Mouse (Mus musculus) hindbrain, postnatal 0 days (tissue): ENCODE data around the gene Mlycd. TPM values are rescaled to one million over a fixed set of nuclear protein-coding genes. Genes with fewer than 3 reads are reported as not detected.
"Not testable (repeated sequence)": the region's sequence is repeated elsewhere in the genome, so short reads cannot be mapped to it uniquely, and the experiment has no call there.

ENCODE experiments used
- ATAC-seq: fragments of 200-750 bp; cut with Nextera tagmentation; 2 replicates; pipeline ENCODE4 v1.8.0; 2017; ENCODE audit warnings: mild to moderate bottlenecking, moderate TSS enrichment, moderate library complexity
- DNase-seq: peaks from one replicate; pipeline ENCODE4 v3.0.0-alpha.2; 2015; ENCODE audit warnings: low spot score
- H3K27ac ChIP-seq: fragments of 300-500 bp; sonication (generic); 2 replicates; pipeline ENCODE4 v1.5.1; 2014; ENCODE audit warnings: mild to moderate bottlenecking
- H3K27me3 ChIP-seq: fragments of 300-500 bp; sonication (generic); 2 replicates; pipeline ENCODE4 v1.6.1; 2014; ENCODE audit warnings: low read length, mixed read lengths; ENCODE audit not compliant: insufficient read depth
- H3K36me3 ChIP-seq: fragments of 300-500 bp; sonication (generic); 2 replicates; pipeline ENCODE4 v1.6.1; 2014; ENCODE audit warnings: low read length, mixed read lengths; ENCODE audit not compliant: insufficient read depth
- H3K4me1 ChIP-seq: fragments of 300-500 bp; sonication (generic); 2 replicates; pipeline ENCODE4 v1.6.1; 2014; ENCODE audit warnings: antibody characterized with exemption, low read length, mixed read lengths; ENCODE audit not compliant: insufficient read depth
- H3K4me2 ChIP-seq: fragments of 300-500 bp; sonication (generic); 2 replicates; pipeline ENCODE4 v1.6.1; 2014; ENCODE audit warnings: low read depth, mild to moderate bottlenecking, low read length, moderate library complexity, mixed read lengths
- H3K4me3 ChIP-seq: fragments of 300-500 bp; sonication (generic); 2 replicates; pipeline ENCODE4 v1.5.1; 2014; ENCODE audit warnings: low read length
- H3K9ac ChIP-seq: fragments of 300-500 bp; sonication (generic); replicated peaks from 2 replicates; pipeline ENCODE4 v1.6.1; 2014; ENCODE audit warnings: mild to moderate bottlenecking, low read length, moderate library complexity, mixed read lengths
- H3K9me3 ChIP-seq: fragments of 300-500 bp; sonication (generic); 2 replicates; pipeline ENCODE4 v1.6.1; 2016; ENCODE audit warnings: low read length, mixed read lengths
- CTCF ChIP-seq: IDR thresholded peaks from 2 replicates; pipeline ENCODE4 v1.5.1; 2016; ENCODE audit warnings: antibody characterized with exemption, control low read depth, low read depth
- WGBS: fragments of 180-500 bp; shearing (Covaris S2); extraction: QIAGEN DNeasy Blood & Tissue Kit; methylation state at CpG from one replicate; pipeline ENCODE4 v1.1.7; 2014; 5-methylcytosine and 5-hydroxymethylcytosine counted together
- polyA plus RNA-seq: library from polyadenylated mRNA; unstranded; fragments of >200 nt; fragmentation: Nextera tagmentation; extraction: Ambion mirVana; gene quantifications from 2 replicates; pipeline ENCODE4 v1.2.1, GENCODE M21; 2015
- total RNA-seq: library from RNA; depleted of rRNA; stranded (reverse); fragments of >200 nt; gene quantifications from 2 replicates; pipeline ENCODE4 v1.2.3, GENCODE M21; 2014

The Mlycd gene
- total and polyA plus RNA-seq, 2 experiments from 2014 or later: 20.0 to 37.2 TPM

DNA sequence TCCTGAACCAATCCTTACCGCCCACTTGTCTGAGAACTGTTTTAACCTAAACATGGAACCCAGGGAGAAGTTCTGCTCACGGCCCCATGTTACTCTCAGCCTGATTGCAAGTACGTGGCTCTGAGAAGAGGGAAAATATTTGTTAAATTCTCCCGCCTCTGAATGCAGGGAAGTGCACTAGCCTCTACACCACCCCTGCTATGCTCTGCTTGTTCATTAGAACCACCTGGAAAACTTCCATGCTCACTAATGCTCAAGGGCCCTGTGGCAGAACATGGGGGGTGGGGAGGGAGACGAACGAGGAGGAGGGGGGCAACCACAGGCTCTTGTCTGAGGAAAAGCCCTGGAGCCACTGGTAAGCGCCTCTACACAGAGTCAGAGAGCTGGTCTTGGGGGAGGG lies 36.5 kb upstream of the Mlycd start:
- H3K27me3 ChIP-seq: 0 out of 2 replicates have a peak, but pooled peaks cover 3% of the 10 kb centered on the region
- H3K4me1 ChIP-seq: no peaks in the 10 kb centered on the region
- no peak overlapping the region for H3K4me2 ChIP-seq
- no peak overlapping the region for H3K27ac ChIP-seq
- no peaks in the 10 kb centered on the region for H3K36me3 ChIP-seq
- ATAC-seq (no peak), DNase-seq (no peak)
- no peaks in the 10 kb centered on the region for H3K9me3 ChIP-seq
- no peak overlapping the region for H3K4me3 ChIP-seq
- 84% methylated on average over 7 of the region's 7 CpGs for WGBS
- no peak overlapping the region for H3K9ac ChIP-seq
- TF ChIP-seq CTCF: no peak

DNA sequence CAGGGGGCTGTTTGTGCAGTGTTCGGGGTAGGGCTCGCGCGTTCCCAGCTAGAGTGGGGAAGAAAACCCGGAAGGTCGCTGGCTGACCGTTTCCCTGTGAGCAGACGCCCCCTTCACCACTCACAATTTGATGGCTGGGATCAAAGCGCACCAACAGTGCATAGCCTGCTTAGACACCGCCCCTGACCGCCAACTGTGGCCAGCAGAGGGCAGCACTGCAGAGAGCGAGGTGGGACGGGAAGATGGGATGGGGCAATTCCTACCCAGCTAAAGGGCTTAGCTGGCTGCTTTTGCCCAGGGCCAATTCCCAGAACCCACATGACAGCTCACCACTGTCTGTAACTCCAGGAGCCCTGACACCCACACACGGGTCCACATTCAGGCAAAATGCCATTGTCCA lies 35.8 kb upstream of the Mlycd start:
- Histone ChIP-seq H3K4me2 (no peak overlapping the region), H3K9ac (no peak overlapping the region), H3K27me3 (0 out of 2 replicates have a peak, but pooled peaks cover 3% of the 10 kb centered on the region), H3K4me1 (no peaks in the 10 kb centered on the region), H3K36me3 (no peaks in the 10 kb centered on the region), H3K9me3 (no peaks in the 10 kb centered on the region), H3K27ac (no peak overlapping the region), H3K4me3 (no peak overlapping the region)
- ATAC-seq (no peak), DNase-seq (no peak)
- TF ChIP-seq CTCF: peak; percentile 73
- 47% methylated on average over 14 of the region's 14 CpGs for WGBS

DNA sequence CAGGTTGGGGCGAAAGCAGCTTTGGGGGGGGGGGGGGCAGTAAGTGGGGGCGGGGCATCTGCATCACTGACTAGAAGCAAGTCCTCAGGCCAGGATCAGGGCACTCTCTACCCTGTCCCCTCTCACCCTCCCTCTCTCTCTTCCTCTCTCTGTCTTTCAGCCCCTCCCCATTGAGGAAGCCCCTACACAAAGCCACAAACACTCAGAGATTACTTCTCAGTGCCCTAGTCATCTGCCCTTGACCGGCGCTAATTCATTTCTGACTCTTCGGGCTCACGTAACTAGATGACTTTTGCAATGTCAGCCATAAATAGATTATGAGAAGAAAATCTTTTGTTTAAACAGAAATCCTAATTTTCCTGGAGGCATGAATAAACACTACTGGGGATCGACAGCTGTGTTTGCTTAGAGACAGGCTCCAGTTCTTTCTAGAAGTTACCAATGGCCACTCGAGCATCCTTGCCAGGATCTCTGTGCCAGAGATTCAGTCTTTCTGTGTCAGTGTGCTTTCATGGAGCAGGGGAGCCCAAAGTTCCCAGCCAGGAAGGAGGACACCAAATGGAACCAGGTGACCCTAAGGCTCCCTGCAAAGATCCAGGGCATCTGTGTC lies 33.9 kb upstream of the Mlycd start:
- no peak for ATAC-seq
- no peaks in the 10 kb centered on the region for H3K9me3 ChIP-seq
- H3K4me2 ChIP-seq: no peak overlapping the region
- 0 out of 2 replicates have a peak, but pooled peaks cover 3% of the 10 kb centered on the region for H3K27me3 ChIP-seq
- H3K4me1 ChIP-seq: no peaks in the 10 kb centered on the region
- TF ChIP-seq CTCF: no peak
- no peaks in the 10 kb centered on the region for H3K36me3 ChIP-seq
- H3K4me3 ChIP-seq: no peak overlapping the region
- H3K27ac ChIP-seq: no peak overlapping the region
- WGBS: 64% methylated on average over 7 of the region's 8 CpGs
- no peak overlapping the region for H3K9ac ChIP-seq
- no peak for DNase-seq

DNA sequence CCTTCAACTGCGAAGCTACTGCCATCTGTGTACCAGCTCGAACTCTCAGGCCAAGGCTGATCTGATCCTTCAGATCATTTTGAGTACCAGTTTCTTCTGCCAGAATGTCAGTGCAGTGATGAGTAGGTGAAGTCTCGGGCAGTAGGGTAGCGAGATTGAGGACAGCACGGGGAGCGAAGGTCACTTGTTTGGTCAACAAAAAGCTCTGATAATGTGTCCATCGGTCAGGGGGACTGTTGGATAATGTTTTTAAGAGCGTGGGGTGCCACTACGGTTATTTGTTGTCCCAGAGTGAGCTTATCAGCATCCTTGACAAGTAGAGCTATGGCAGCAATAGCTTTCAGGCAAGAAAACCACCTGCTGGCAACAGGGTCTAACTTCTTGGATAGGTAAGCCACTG lies 20.0 kb upstream of the Mlycd start:
- not testable (repeated sequence) for ATAC-seq, H3K27ac ChIP-seq, DNase-seq, H3K4me3 ChIP-seq, H3K36me3 ChIP-seq, H3K9ac ChIP-seq, H3K27me3 ChIP-seq, H3K9me3 ChIP-seq, H3K4me1 ChIP-seq, H3K4me2 ChIP-seq
- 89% methylated on average over 9 of the region's 9 CpGs for WGBS

DNA sequence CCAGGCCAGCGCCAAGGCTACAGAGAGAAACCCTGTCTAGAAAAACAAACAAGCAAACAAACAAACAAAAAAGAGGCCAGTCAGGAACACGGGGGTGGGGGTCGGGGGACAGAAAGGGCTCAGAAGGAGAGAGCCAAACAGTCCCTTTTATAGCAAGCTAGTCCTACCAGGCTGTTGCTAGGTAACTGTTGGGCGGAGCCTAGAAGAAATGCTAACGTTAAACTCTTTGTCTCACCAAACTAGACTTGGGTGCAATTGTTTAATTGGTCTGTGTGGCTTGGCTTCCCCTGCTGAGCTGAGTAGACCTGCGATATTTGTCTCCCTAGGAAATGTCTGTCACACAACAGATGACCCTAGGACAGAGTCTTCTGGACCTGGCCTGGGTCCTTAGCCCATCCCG lies 16.2 kb upstream of the Mlycd start:
- no peaks in the 10 kb centered on the region for H3K9me3 ChIP-seq
- no peak overlapping the region for H3K9ac ChIP-seq
- 48% methylated on average over 7 of the region's 7 CpGs for WGBS
- H3K27me3 ChIP-seq: no peaks in the 10 kb centered on the region
- H3K27ac ChIP-seq: no peak overlapping the region
- no peak for TF ChIP-seq CTCF
- no peak for DNase-seq
- no peaks in the 10 kb centered on the region for H3K36me3 ChIP-seq
- H3K4me3 ChIP-seq: no peak overlapping the region
- H3K4me2 ChIP-seq: no peak overlapping the region
- ATAC-seq: no peak
- no peaks in the 10 kb centered on the region for H3K4me1 ChIP-seq

DNA sequence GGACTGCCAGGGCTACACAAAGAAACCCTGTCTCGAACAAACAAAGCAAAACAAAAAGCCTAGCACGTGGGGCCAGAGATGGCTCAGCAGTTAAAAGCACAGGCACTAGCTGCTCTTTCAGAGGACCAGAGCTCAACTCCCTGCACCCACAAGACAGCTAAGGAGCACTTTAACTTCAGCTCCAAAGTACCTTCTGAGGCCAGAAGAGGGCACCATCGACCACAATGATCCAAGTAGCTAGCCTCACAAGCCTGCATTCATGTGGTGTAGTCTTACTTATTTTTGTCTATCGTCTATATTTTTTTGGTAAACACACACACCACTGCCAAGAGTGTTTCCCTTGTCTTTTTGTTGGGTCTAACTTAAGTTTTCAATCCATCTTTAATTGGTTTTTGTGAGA lies 14.1 kb upstream of the Mlycd start:
- TF ChIP-seq CTCF: peak; percentile 55
- Histone ChIP-seq H3K4me3 (no peak overlapping the region), H3K27ac (no peak overlapping the region), H3K9ac (no peak overlapping the region), H3K36me3 (no peaks in the 10 kb centered on the region), H3K4me2 (no peak overlapping the region), H3K4me1 (no peaks in the 10 kb centered on the region), H3K9me3 (no peaks in the 10 kb centered on the region), H3K27me3 (no peaks in the 10 kb centered on the region)
- peak; percentile 26 for DNase-seq
- 37% methylated on average over 4 of the region's 4 CpGs for WGBS
- ATAC-seq: no peak

DNA sequence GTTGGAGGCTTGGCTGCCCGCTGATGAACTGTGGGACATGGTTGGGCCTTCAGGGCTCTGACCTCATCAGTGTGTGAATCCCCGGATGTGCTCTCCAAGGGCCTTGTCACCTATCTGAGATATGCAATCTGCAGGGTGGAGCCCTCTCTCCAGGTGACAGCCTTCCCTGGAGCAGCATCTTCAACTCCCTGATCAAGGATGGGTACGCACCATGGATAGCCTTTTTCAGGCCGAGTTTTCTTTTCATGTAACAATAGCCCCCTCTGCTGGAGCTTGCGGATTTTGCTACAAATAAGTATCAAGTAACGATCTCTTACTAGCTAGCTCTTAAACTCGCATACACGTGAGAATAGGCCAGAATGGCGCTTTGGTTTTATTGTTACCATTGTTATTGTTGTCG lies 10.2 kb upstream of the Mlycd start:
- Histone ChIP-seq H3K4me1 (no peaks in the 10 kb centered on the region), H3K4me3 (no peak overlapping the region), H3K9ac (no peak overlapping the region), H3K9me3 (no peaks in the 10 kb centered on the region), H3K36me3 (no peaks in the 10 kb centered on the region), H3K4me2 (no peak overlapping the region), H3K27me3 (no peaks in the 10 kb centered on the region), H3K27ac (no peak overlapping the region)
- DNase-seq (peak; percentile 93), ATAC-seq (peak; percentile 58)
- peak; percentile 80 for TF ChIP-seq CTCF
- 23% methylated on average over 10 of the region's 10 CpGs for WGBS
